Mouse (Mus musculus): Measurements from ENCODE around the gene Slc38a11.

The Slc38a11 gene

DNA sequence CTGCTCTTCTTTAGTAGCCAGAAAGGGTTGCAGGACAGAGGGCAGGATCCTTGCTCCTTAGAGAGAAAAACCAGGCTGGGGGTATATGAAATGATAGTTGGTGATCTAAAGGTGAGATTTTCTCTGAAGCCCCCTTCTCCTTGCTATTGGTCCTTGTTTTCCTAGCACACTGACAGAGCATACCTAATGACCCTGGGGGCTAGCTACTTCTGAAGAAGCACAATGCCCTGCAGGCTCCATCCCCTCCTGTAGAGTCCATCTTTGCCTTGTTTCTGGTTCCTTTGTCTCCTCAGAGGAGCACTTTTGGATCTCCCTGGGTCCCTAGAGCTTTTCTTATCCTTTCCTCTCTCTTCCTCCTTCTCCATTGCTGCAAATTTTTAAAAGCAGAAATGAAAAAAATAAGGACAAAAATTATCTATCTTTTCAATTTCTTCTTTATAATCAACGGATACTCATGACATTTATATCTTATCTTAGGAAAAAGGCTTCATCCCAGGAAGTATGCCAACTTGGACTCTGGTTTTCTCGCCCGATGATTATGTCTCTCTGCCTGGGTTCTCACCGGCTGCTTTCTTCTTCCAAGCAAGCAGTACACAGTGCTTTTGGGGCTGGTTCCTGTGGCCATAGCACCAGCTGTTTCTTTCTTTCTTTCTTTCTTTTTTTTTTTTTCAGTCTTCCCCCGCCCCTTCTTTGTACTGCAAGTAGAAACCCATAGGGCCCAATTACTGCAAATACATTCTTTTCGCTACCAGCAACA, 41.7 kb downstream of the Slc38a11 start:
- DNase-seq (ENCODE audit: low read depth, low spot score): no peak

DNA sequence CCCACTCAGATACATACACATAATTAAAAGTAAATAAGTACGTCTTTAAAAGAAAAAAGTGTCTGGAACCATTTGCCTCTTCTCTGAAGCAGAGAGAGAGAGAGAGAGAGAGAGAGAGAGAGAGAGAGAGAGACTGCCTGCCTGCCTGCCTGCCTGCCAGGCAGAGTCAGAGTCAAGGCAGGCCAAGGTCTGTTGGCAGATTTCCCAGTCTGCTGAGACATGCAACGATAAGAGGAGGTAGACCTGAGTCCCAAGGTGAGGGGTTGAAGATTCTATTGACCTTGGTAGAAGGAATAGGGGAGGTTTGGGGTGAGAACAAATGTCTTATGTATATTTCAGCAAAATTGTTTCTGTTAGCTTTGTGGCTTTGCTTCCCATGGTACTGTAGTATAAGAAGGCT, 42.9 kb downstream of the Slc38a11 start:
- no peak for DNase-seq (ENCODE audit: low read depth, low spot score)

DNA sequence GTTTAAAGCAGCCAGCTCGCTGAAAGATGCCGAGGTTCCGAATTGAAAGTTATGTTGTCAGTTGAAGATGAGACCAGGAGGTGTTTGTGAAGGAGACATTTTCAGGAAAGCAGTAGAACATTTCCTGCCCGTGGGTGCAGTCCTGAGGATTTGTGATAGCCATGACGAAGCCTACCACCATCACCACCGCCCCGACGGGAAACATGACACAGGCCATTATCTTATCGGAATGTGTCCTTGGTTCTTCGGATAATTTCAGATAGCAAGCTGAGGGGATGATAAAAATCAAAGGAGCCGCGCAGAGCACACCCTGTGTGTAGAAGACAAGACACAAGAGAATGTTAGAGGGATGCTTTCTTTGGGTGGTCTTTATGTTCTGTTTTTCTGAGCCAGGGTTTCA, 47.1 kb downstream of the Slc38a11 start:
- DNase-seq (ENCODE audit: low read depth, low spot score): no peak

DNA sequence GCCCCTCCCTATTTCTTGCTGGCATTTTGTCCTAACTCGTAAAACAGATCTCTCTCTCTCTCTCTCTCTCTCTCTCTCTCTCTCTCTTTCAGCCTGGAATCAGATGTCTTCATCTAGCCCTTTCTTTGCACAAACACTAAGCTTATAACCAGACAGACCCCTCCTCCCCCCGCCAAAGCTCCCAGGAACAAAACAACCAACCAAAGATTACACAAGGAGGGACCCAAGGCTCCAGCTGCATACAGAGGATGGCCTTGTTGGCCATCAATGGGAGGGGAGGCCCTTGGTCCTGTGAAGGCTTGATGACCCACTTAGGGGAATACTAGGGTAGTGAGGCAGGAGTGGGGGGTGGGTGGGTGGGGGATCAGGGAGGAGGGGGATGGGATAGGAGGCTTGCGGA, 52.6 kb downstream of the Slc38a11 start:
- no peak for DNase-seq (ENCODE audit: low read depth, low spot score)

DNA sequence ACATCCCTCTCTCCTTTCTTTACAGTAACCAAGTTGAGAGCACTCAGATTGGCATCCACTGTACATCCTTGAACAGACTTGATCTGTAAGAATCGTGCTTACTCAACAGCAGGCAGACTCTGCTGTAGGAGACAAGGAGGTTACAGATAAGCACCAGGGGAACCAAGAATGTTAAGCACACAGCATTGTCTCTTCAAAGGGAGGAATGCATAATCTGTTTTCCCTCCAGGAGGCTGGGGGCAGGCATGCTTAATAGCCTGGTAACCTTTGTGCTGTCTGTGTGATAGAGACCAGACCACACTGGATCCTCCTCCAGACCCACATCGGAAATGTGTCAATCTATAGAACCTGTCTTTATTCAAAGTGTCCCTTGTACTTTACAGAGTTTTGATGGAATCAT, 67.3 kb downstream of the Slc38a11 start:
- DNase-seq (ENCODE audit: low read depth, low spot score): no peak

DNA sequence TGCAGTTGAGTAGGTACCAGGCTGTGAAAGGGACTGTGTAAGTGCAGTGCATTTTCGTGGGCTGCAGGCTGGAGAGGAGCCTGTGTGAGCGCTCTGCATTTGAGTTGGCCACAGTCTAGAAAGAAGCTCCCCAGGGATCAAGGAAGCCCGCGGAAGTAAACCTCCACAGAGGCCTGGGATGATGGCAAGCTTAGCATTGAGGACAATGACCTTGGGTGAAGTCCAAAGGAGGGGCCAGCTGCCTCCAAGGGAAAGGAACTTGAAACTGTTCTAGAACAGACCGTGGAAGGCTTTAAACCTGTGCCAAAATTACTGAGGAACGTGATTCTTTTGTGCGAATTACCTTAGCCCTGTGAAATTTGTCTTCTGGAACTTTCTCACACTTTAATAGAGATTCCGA, 69.7 kb downstream of the Slc38a11 start:
- no peak for DNase-seq (ENCODE audit: low read depth, low spot score)

DNA sequence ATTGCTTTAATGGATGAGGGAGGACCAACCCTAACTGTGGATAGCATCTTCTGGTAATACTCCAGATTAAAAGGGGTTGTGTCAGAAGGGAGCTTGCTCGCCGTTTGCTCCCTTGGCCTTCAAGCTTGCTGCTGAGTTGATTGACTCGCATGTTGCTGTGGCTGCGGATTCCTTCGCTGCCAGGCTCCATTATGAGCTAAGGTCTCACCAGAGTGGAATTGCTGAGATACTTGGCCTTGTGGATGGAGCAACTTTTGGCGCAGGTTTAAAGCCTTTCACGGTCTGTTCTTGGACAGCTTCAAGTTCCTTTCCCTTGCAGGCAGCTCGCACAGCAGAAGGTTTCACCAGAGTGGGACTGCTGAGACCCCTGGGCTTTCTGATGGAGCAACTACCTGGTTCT, 70.4 kb downstream of the Slc38a11 start:
- DNase-seq (ENCODE audit: low read depth, low spot score): no peak

DNA sequence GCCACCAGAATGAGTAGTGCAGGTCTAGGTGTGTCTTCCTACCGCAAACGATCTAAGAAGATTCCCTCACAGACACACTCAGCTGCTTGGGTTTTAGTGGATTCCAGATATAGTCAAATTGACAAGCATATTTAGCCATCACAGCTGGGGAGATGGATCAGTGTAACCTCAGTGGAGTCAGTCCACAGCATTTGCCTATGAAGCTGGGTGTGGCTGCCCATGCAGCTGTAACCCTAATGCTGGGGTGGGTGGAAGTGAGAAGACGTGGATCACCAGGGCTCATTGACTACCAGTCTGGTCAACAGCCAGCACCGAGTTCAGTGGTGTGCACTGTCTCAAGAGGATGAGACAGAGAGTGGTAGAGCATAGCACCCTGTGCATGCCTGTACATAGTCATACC, 74.1 kb downstream of the Slc38a11 start:
- DNase-seq (ENCODE audit: low read depth, low spot score): no peak

DNA sequence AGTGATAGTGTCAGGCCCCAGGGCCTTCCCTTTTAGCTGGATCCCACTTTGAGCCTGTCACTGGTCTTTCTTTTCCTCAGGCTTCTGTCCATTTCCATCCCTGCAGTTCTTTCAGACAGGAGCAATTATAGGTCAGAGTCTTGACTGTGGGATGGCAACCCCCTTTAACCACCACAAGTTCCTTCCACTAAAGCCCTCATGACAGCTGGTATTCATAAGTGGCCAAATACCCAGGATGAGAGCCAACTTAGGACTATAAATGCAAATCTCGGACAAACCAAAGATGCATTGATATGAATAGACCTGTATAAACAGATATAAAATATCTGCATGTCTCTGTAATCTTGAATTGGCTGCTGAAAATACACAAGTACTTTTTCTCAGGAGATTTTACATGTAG, 75.1 kb downstream of the Slc38a11 start:
- DNase-seq (ENCODE audit: low read depth, low spot score): no peak

DNA sequence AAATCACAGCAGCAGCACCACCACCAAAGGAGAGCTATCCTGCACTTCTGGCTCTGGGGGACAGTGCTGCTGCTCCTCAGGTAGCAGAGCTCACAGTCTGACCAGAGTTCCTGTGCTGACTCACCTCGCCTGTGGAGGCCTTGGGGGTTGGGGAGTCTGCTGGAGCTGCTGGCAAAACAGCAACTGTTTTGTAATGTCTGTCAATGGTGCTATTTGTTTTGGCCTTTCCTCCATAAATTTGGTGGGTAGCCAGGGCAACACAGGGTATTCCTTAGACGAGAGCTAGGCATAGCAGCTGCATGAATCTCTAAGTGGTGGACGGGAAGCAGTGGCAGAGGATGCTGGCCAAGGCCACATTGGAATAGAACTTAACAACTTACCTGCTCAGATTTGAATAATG, 78.5 kb downstream of the Slc38a11 start:
- no peak for DNase-seq (ENCODE audit: low read depth, low spot score)

DNA sequence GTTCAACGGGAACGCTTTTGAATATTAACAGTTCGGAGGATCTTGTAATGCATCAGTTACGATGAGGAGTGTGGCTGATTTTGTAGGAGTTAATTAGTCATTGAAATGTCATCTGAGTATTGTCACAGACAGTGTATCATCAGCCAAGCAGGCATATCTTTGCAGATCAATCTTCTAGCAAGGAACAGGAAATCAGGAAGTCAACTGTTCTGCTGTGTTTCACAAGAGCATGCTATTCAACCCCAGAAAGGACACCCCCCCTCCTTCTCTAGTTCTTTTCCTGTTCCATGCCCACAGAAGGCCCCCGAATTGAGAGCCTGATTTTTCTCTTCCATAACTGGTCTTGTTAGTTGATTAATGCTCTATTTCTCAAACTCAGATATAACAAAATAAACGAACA, 80.9 kb downstream of the Slc38a11 start:
- DNase-seq (ENCODE audit: low read depth, low spot score): no peak

DNA sequence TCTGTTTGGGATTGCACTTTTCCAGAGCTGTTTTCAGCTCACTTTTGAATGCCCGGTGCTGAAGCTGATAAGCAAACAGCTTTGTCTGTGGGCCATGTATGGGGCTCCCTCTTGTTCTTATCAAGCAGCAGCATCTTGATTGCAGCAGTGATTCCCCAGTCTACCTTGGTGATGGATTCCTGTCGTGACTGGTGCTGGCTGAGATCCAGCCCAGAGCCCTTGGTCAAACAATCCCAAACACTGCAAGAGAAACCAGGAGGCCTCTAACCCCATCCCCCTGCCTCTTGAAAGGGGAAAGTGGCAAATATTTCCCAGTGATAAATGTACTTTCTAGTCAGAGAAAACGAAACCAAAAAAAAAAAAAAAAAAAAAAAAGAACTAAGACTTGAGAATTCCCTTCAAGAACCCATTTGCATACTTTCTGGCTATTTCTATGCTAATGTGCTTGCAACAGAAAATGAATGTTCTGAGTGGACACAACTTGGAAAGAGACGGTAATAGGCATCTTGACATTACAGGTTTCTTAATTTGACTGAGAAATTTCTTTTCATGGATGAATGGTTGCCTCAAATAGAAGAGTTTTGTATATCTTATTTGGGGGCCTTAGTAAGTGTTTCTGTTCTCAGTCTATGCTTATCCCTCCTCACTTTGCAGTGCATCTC, 84.7 kb downstream of the Slc38a11 start:
- DNase-seq (ENCODE audit: low read depth, low spot score): peak; percentile 8

DNA sequence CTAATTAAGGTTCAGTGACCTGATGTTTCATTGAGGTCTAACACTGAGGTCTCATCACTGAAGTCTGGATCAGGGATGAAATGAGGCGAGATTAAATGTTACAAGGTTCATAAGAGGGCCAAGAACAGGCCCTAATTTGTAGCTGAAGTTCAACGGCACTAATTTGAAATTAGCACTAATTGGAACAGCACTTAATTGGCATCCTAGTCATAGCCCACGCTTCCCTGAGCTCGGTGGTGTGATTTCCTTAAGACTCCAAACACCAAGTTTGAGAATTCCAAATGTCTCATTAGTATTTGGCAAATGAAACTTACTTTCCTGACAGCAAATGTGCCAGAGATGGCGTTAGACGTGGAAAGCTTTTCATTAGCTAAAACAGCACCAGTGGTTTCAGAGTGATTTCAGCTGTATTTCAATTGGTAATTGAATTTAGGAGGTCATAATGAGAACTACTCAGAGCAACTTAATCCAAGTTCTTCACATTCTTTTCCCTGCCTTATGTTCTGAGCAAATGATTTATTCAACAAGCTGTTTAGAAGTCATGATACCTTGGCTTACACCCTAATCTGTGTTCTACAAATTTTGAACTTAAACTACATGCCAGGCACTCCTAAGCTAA, 88.3 kb downstream of the Slc38a11 start:
- DNase-seq (ENCODE audit: low read depth, low spot score): no peak

DNA sequence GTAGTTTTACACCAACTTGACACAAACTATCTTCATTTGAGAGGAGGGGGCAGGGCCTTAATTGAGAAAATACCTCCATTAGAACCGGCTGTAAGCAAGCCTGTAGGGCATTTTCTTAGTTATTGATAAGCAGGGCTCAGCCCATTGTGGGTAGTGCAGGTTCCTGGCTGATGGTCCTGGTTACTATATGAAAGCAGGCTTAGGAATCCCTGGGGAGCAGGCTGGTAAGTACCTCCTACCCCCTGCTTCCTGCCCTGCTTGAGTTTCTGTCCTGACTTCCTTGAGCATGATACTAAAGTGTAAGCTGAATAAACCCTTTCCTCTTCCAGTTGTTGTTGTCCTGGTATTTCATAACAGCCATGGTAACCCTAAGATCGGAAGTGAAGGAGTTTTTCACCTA, 89.9 kb downstream of the Slc38a11 start:
- no peak for DNase-seq (ENCODE audit: low read depth, low spot score)

DNA sequence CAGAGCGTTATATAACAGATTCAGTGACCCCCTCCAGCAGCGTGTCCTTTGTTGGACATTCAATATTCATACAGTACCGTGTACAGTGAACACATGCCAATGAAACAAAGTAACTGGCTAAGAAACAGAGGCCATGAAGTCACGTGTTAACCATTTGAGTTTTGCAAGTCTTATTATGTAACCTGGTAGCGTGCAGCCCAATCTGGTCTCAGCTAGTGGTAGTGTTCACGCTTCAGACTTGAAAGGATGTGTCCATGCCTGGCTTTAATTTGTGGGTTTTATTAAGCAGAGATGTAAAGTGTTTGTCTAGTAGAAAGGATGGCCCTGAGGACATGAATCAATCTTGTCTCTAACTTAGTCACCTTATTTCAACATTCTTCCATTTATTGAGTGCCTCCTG, 95.1 kb downstream of the Slc38a11 start:
- no peak for DNase-seq (ENCODE audit: low read depth, low spot score)

DNA sequence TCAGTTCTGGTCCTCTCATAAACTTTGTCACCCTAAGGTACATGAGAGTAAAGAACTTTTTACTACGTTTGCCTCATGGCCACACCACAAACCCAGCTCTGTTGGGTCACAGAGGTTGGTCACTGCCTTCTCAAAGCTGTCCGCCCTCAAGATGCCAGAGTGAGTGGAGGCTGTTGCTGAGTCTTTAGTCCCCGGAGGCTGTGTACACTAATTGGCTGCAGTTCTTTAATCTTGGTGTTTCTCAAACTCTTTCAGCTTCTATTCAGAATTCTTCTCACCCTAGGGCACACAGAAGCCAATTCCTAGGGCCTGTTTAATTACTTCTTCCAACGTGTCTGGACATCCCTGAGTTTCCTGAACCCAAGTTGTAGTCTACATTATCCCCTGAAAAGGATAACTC, 96.0 kb downstream of the Slc38a11 start:
- DNase-seq (ENCODE audit: low read depth, low spot score): no peak

DNA sequence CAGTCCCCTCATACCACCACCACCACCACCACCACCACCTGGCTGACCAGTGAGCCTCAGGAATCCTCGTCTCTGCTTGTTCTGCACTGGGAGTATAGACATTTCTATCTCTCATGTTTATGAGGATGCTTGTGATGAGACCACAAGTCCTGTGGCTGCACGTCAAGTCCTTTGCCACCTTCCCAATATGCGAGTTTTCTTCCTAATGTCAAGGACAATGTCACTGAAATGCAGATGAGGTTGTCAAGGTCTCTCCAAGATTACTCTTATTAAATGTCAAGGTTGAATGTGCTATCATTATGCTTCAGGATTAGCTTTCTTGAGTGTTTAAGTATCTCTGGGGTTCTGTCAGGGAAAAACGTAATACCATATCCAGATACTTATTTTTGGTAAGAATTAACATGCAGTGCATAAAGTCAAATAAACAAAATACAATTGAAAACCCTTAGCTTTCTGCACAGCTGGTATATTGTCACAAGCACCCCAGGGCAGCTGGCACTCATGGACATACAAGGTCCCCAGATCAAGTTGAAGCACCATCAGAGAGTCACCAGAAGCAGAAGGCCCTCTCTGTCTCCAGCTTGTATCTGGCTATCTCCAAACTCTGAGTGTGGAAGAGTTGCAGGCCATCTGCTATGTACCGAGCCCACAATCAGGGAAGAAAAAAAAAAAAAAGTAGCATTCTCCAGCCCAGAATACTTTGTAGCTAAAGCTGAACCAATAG, 97.1 kb downstream of the Slc38a11 start:
- no peak for DNase-seq (ENCODE audit: low read depth, low spot score)
